ENCODE assay signal across 22 mouse cellular contexts in genomic region chr1:165958159-165958558, GRCm38 (mm10).
"Had no signal": no experiment of that assay in that cellular context is flagged by ENCODE, and none has a peak within 500 bp of the region (broad histone marks: within the 10 kb centered on the region; RNA-seq: fewer than 3 reads in every experiment).

No protein-coding gene starts in this region.

- H3K27ac ChIP-seq: liver, embryonic 15.5 days; lung, embryonic 15.5 days; macrophage; midbrain, embryonic 10.5 days; midbrain, embryonic 12.5 days; neural tube, embryonic 13.5 days; neural tube, embryonic 15.5 days had no signal

- H3K9ac ChIP-seq: liver, embryonic 15.5 days; liver, postnatal 0 days; lung, embryonic 15.5 days; midbrain, embryonic 12.5 days; neural tube, embryonic 13.5 days; neural tube, embryonic 15.5 days had no signal

- DNase-seq: liver, postnatal 0 days; lung, adult 2 months; lung, postnatal 10 days; lung, postnatal 36 days; midbrain, embryonic 14.5 days; retina, postnatal 1 day; right cerebral cortex, adult 18-20 months; right cerebral cortex, postnatal 25 days; right cerebral cortex, postnatal 4 days; spleen, adult 18-20 months; thymus, adult 18-20 months; thymus, postnatal 14 days; thymus, postnatal 36 days had no signal

- H3K36me3 ChIP-seq: liver, embryonic 15.5 days; lung, embryonic 15.5 days; midbrain, embryonic 10.5 days; midbrain, embryonic 12.5 days; neural tube, embryonic 13.5 days; neural tube, embryonic 15.5 days had no signal

- H3K27me3 ChIP-seq: liver, embryonic 15.5 days; lung, embryonic 15.5 days; midbrain, embryonic 12.5 days; neural tube, embryonic 15.5 days had no signal

- H3K9me3 ChIP-seq: liver, embryonic 15.5 days; lung, embryonic 15.5 days; midbrain, embryonic 10.5 days; midbrain, embryonic 12.5 days; neural tube, embryonic 13.5 days; neural tube, embryonic 15.5 days had no signal

- H3K4me1 ChIP-seq: midbrain, embryonic 12.5 days had no signal

- H3K4me3 ChIP-seq: liver, embryonic 15.5 days; lung, embryonic 15.5 days; midbrain, embryonic 10.5 days; midbrain, embryonic 12.5 days; myocyte; neural tube, embryonic 13.5 days; neural tube, embryonic 15.5 days had no signal

- ATAC-seq: liver, postnatal 0 days; midbrain, embryonic 16.5 days had no signal

- H3K4me2 ChIP-seq: liver, embryonic 15.5 days; lung, embryonic 15.5 days; midbrain, embryonic 12.5 days; neural tube, embryonic 13.5 days; neural tube, embryonic 15.5 days had no signal
